In the genomic region with DNA sequence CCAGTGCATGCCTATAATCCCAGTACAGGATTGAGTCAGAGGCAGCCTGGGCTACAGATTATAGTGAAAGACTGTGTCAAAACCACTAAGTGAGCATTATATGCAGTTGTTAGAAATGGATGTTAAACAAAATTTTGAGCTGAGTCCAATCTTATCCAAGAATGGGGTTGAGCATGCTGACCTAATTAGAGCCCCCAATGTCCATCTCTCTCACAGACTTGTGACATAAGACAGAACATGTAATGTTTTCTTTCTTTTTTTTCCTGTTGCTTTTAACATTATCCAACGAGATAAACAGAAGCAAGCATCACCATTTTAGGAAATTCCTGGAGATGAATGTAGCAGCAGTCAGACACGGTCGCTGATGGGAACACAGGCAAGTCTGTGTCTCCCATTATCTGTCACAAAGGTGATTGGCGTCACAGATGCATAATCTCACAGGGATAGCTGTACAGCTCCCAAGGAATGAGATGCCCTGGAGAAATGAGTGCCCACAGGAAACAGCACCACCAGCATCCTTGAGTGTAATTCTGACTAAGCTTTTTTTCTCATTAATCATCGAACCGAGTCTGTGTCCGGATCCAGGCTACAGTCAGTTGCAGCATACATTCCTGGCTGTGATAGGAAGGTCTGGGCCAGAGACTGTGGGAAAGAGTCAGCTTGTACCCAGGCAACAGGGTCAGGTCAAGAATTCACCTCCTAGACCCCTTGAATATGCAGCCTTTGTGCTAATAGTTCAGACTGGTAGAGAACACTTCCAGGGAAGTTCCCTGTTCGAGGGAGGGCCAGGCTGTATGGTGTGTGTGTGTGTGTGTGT, we compare ENCODE assay signal across 10 mouse cellular contexts.
DNase-seq lines count a peak whose midpoint lies in the region; ATAC-seq and TF ChIP-seq lines count a peak whose summit lies in the region.
"Had no signal": no experiment of that assay in that cellular context is flagged by ENCODE, and none has a peak within 500 bp of the region (broad histone marks: within the 10 kb centered on the region; RNA-seq: fewer than 3 reads in every experiment).

No protein-coding gene starts in this region.

- no peak overlapping the region for H3K4me2 ChIP-seq in heart, embryonic 16.5 days (ENCODE audit: low read depth, low read length)
- H3K4me2 ChIP-seq in liver, embryonic 16.5 days (ENCODE audit: low read depth, low read length): no peak overlapping the region

- no peak overlapping the region for H3K4me3 ChIP-seq in heart, embryonic 10.5 days
- H3K4me3 ChIP-seq in heart, embryonic 16.5 days (ENCODE audit: low read length): no peak overlapping the region
- no peak overlapping the region for H3K4me3 ChIP-seq in liver, embryonic 16.5 days (ENCODE audit: low read depth, low read length)

- POLR2A ChIA-PET in Patski (lab: Charles Lee): no interaction called here

- no peak for DNase-seq in heart, embryonic 10.5 days (ENCODE audit: low spot score)
- no peak for DNase-seq in heart, postnatal 10 days
- DNase-seq in Patski (ENCODE audit: low read depth, low spot score): no peak
- DNase-seq in spleen, adult 18-20 months: no peak
- DNase-seq in right cerebral cortex, postnatal 10 days (ENCODE audit: low spot score in 2 of 2): no peak
- DNase-seq: cerebellum, adult 11 months; forebrain, postnatal 0 days had no signal

- peak overlapping the region; percentile 56; the same call in 1 of the 2 replicates for H3K27ac ChIP-seq in heart, embryonic 10.5 days
- H3K27ac ChIP-seq in heart, embryonic 16.5 days (ENCODE audit: low read length): peak overlapping the region; percentile 43
- no peak overlapping the region for H3K27ac ChIP-seq in liver, embryonic 16.5 days (ENCODE audit: low read length)

- intact Hi-C loops in heart, postnatal 10 days (cut with DNase I): loop anchor here (2.0 to 5.0 kb wide), 2 partner anchors 37 to 262 kb away; no protein-coding TSS in a partner anchor

- CTCF ChIA-PET in Patski (lab: Charles Lee): interaction anchor here (0.9 to 1.7 kb wide), 4 partner anchors 10 to 250 kb away, joined by 3 to 5 read pairs (median 3); no protein-coding TSS in a partner anchor

- ATAC-seq in Patski: peak; percentile 79
- 0 out of 2 replicates have a peak, but pooled peaks have one; percentile 52 for ATAC-seq in heart, embryonic 16.5 days (replicated peaks; ENCODE audit: extremely low read depth, insufficient read depth, low FRiP score)
- ATAC-seq in liver, embryonic 16.5 days (ENCODE audit: low read depth): peak; percentile 19; the same call in 1 of the 2 replicates
- no peak for ATAC-seq in inflammation-experienced regulatory T-cells, adult 6 months
- ATAC-seq: forebrain, postnatal 0 days had no signal

- WGBS in heart, embryonic 10.5 days: 16% methylated on average over 8 of the region's 8 CpGs
- WGBS in heart, embryonic 16.5 days: 33% methylated on average over 8 of the region's 8 CpGs
- 36% methylated on average over 8 of the region's 8 CpGs for WGBS in liver, embryonic 16.5 days (ENCODE audit: insufficient replicate concordance)

- peaks cover 24% of the 10 kb centered on the region for H3K4me1 ChIP-seq in heart, embryonic 10.5 days
- peaks cover 10% of the 10 kb centered on the region for H3K4me1 ChIP-seq in heart, embryonic 16.5 days (ENCODE audit: control insufficient read depth, insufficient read depth, low read length)
- H3K4me1 ChIP-seq in liver, embryonic 16.5 days (ENCODE audit: control insufficient read depth, low read depth, low read length): no peaks in the 10 kb centered on the region; the same call in 1 of the 2 replicates

- in situ Hi-C loops in Patski (cut with MboI; ENCODE audit: low pct_unique_long_range_greater_than_20kb): no loop called here

- no peaks in the 10 kb centered on the region for H3K36me3 ChIP-seq in heart, embryonic 10.5 days
- H3K36me3 ChIP-seq in heart, embryonic 16.5 days (ENCODE audit: control insufficient read depth, insufficient read depth): no peaks in the 10 kb centered on the region
- H3K36me3 ChIP-seq in liver, embryonic 16.5 days (ENCODE audit: control insufficient read depth, insufficient read depth): no peaks in the 10 kb centered on the region

- no peaks in the 10 kb centered on the region for H3K27me3 ChIP-seq in heart, embryonic 10.5 days (ENCODE audit: insufficient read depth, poor library complexity, severe bottlenecking)
- H3K27me3 ChIP-seq in Patski: no peaks in the 10 kb centered on the region
- no peaks in the 10 kb centered on the region for H3K27me3 ChIP-seq in heart, embryonic 16.5 days (ENCODE audit: control insufficient read depth, insufficient read depth, low read length)
- H3K27me3 ChIP-seq in liver, embryonic 16.5 days (ENCODE audit: control insufficient read depth, insufficient read depth, low read depth, low read length): no peaks in the 10 kb centered on the region

- no peak overlapping the region for H3K9ac ChIP-seq in heart, embryonic 16.5 days (ENCODE audit: low read length)
- no peak overlapping the region for H3K9ac ChIP-seq in liver, embryonic 16.5 days (ENCODE audit: low read depth, low read length)
- H3K9ac ChIP-seq: forebrain, postnatal 0 days had no signal

- no peak for TF ChIP-seq CTCF in Patski (IDR thresholded peaks at IDR 0.05)

- no peaks in the 10 kb centered on the region for H3K9me3 ChIP-seq in heart, embryonic 10.5 days
- H3K9me3 ChIP-seq in heart, embryonic 16.5 days (replicated peaks; ENCODE audit: control insufficient read depth, low read length): no peaks in the 10 kb centered on the region
- H3K9me3 ChIP-seq in liver, embryonic 16.5 days (replicated peaks; ENCODE audit: control insufficient read depth, low read length): no peaks in the 10 kb centered on the region
